Mouse (Mus musculus): ENCODE results near the gene Lingo3.

GRCm38 (mm10) chr10:80856908-80857307, 13.1 kb upstream of the Lingo3 start:
- no peak for TF ChIP-seq GATA1 (IDR thresholded peaks at IDR 0.05; ENCODE audit: borderline replicate concordance, low read length)
- TF ChIP-seq FLI1 (IDR thresholded peaks at IDR 0.05; ENCODE audit: low read length) = no peak

Data from megakaryocyte, embryonic 14.5 days (primary cell).